Mouse (Mus musculus) ES-Bruce4 (cell line): ENCODE data around the gene Ccdc92b. TPM values are rescaled to one million over a fixed set of nuclear protein-coding genes. Genes with fewer than 3 reads are reported as not detected.

ENCODE experiments used
- H3K27ac ChIP-seq: 2 replicates; pipeline ENCODE4 v1.5.1; 2012; ENCODE audit warnings: low read length, inconsistent platforms; ENCODE audit not compliant: insufficient read depth
- H3K27me3 ChIP-seq: 2 replicates; pipeline ENCODE4 v1.6.1; 2012; ENCODE audit warnings: mild to moderate bottlenecking, low read length, inconsistent platforms; ENCODE audit not compliant: control insufficient read depth, poor library complexity, insufficient read depth, severe bottlenecking
- H3K36me3 ChIP-seq: 2 replicates; pipeline ENCODE4 v1.6.1; 2012; ENCODE audit warnings: inconsistent platforms, mild to moderate bottlenecking, low read length, moderate library complexity; ENCODE audit not compliant: control insufficient read depth, poor library complexity, insufficient read depth, severe bottlenecking
- H3K4me1 ChIP-seq: one replicate; pipeline ENCODE4 v1.8.1; 2011; ENCODE audit warnings: low read length; ENCODE audit not compliant: control insufficient read depth, insufficient read depth
- H3K4me3 ChIP-seq: 2 replicates; pipeline ENCODE4 v1.5.1; 2011; ENCODE audit warnings: low read depth, mild to moderate bottlenecking, low read length
- H3K9ac ChIP-seq: 2 replicates; pipeline ENCODE4 v1.6.1; 2012; ENCODE audit warnings: low read depth, mild to moderate bottlenecking, inconsistent platforms; ENCODE audit not compliant: poor library complexity, severe bottlenecking
- H3K9me3 ChIP-seq: replicated peaks from 2 replicates; pipeline ENCODE4 v1.6.1; 2012; ENCODE audit warnings: mild to moderate bottlenecking, low read length, inconsistent platforms; ENCODE audit not compliant: control insufficient read depth, poor library complexity, insufficient read depth, severe bottlenecking
- CTCF ChIP-seq: IDR thresholded peaks from one replicate; pipeline ENCODE4 v1.8.1; 2011; ENCODE audit warnings: low read depth, low read length
- EP300 ChIP-seq: IDR thresholded peaks from 2 replicates; pipeline ENCODE4 v1.6.1; 2011; ENCODE audit warnings: low read depth, low read length; ENCODE audit not compliant: insufficient read depth
- POLR2A ChIP-seq: IDR thresholded peaks from one replicate; pipeline ENCODE4 v1.8.1; 2011; ENCODE audit warnings: low read length; ENCODE audit not compliant: insufficient read depth
- polyA plus RNA-seq: library from polyadenylated mRNA; stranded (reverse); fragments of >200 nt; gene quantifications from 2 replicates; pipeline ENCODE4 v1.2.4, GENCODE M21; 2011; ENCODE audit warnings: low read depth; ENCODE audit not compliant: missing spikeins, insufficient read depth, insufficient read length

The Ccdc92b gene
- polyA plus RNA-seq, 1 experiment, result 4.8 TPM

GRCm38 (mm10) chr11:74634490-74635275 is 15.3 kb downstream of the Ccdc92b start:
- TF ChIP-seq EP300 (no peak), POLR2A (no peak), CTCF (peak; percentile 74)
- H3K27me3 ChIP-seq, result no peaks in the 10 kb centered on the region
- H3K4me1 ChIP-seq, result no peaks in the 10 kb centered on the region
- H3K36me3 ChIP-seq, result peaks cover 7% of the 10 kb centered on the region; the same call in 1 of the 2 replicates
- H3K27ac ChIP-seq, result no peak overlapping the region
- no peak overlapping the region for H3K9ac ChIP-seq
- H3K9me3 ChIP-seq, result no peaks in the 10 kb centered on the region
- no peak overlapping the region for H3K4me3 ChIP-seq

GRCm38 (mm10) chr11:74637486-74637885 is 18.1 kb downstream of the Ccdc92b start:
- Histone ChIP-seq H3K4me3 (peak overlapping the region; percentile 70), H3K27ac (no peak overlapping the region), H3K9me3 (no peaks in the 10 kb centered on the region), H3K4me1 (no peaks in the 10 kb centered on the region), H3K36me3 (peaks cover 4% of the 10 kb centered on the region; the same call in 1 of the 2 replicates), H3K27me3 (no peaks in the 10 kb centered on the region), H3K9ac (peak overlapping the region; percentile 61)
- no peak for TF ChIP-seq POLR2A
- TF ChIP-seq EP300, result no peak

GRCm38 (mm10) chr11:74637971-74638790 is 18.8 kb downstream of the Ccdc92b start:
- TF ChIP-seq EP300 (0 out of 2 replicates have a peak, but pooled peaks have one; percentile 7), POLR2A (no peak), CTCF (peak; percentile 34)
- no peak overlapping the region for H3K27ac ChIP-seq
- H3K9me3 ChIP-seq, result no peaks in the 10 kb centered on the region
- H3K9ac ChIP-seq, result peak overlapping the region; percentile 61
- H3K4me3 ChIP-seq, result peak overlapping the region; percentile 70
- no peaks in the 10 kb centered on the region for H3K4me1 ChIP-seq
- H3K27me3 ChIP-seq, result no peaks in the 10 kb centered on the region
- H3K36me3 ChIP-seq, result peaks cover 4% of the 10 kb centered on the region; the same call in 1 of the 2 replicates

- Histone ChIP-seq H3K36me3 (peaks cover 4% of the 10 kb centered on the region; the same call in 1 of the 2 replicates), H3K27me3 (no peaks in the 10 kb centered on the region), H3K9me3 (no peaks in the 10 kb centered on the region), H3K4me1 (no peaks in the 10 kb centered on the region), H3K27ac (no peak overlapping the region), H3K4me3 (peak overlapping the region; percentile 70), H3K9ac (0 out of 2 replicates have a peak overlapping the region, but pooled peaks have one; percentile 61)
- TF ChIP-seq EP300, result no peak
- TF ChIP-seq POLR2A, result no peak
- no peak for TF ChIP-seq CTCF
Measured at GRCm38 (mm10) chr11:74638791-74639411, 19.5 kb downstream of the Ccdc92b start.

- Histone ChIP-seq H3K9ac (no peak overlapping the region), H3K4me1 (no peaks in the 10 kb centered on the region), H3K27me3 (no peaks in the 10 kb centered on the region), H3K9me3 (no peaks in the 10 kb centered on the region), H3K4me3 (no peak overlapping the region), H3K27ac (no peak overlapping the region), H3K36me3 (peaks cover 4% of the 10 kb centered on the region; the same call in 1 of the 2 replicates)
- TF ChIP-seq POLR2A, result no peak
- no peak for TF ChIP-seq CTCF
- TF ChIP-seq EP300, result no peak
Measured at GRCm38 (mm10) chr11:74639628-74640027, 20.2 kb downstream of the Ccdc92b start.
